Mouse (Mus musculus): Measurements from ENCODE around the gene Shkbp1. TPM values are rescaled to one million over a fixed set of nuclear protein-coding genes. Genes with fewer than 3 reads are reported as not detected.
A peak's percentile ranks its signal among the peaks of the same experiment; 100 is the strongest.

The Shkbp1 gene
- polyA plus RNA-seq, 1 experiment, result 18.4 TPM

GRCm38 (mm10) chr7:27354783-27355182, 1.0 kb downstream of the Shkbp1 start:
- Histone ChIP-seq H3K79me2 (ENCODE audit: control insufficient read depth, insufficient read depth) (no peaks in the 10 kb centered on the region), H3K4me2 (ENCODE audit: low read depth) (peak overlapping the region; percentile 88), H3ac (ENCODE audit: control insufficient read depth, insufficient read length) (no peak overlapping the region), H3K27me3 (ENCODE audit: control insufficient read depth, insufficient read depth, insufficient read length) (no peaks in the 10 kb centered on the region), H3K4me3 (peak overlapping the region; percentile 58), H3K36me3 (ENCODE audit: control insufficient read depth, insufficient read depth) (peaks cover 3% of the 10 kb centered on the region)
- TF ChIP-seq MAX (IDR thresholded peaks at IDR 0.05; ENCODE audit: low read depth) (no peak), USF1 (IDR thresholded peaks at IDR 0.05; ENCODE audit: low read depth) (no peak), E2F4 (IDR thresholded peaks at IDR 0.05; ENCODE audit: insufficient read depth) (no peak), REST (IDR thresholded peaks at IDR 0.05; ENCODE audit: insufficient read depth, insufficient read length) (no peak), POLR2A (IDR thresholded peaks at IDR 0.05; ENCODE audit: insufficient read length, low read depth) (no peak), TCF3 (IDR thresholded peaks at IDR 0.05; ENCODE audit: insufficient read length, low read depth) (no peak), CEBPB (IDR thresholded peaks at IDR 0.05; ENCODE audit: insufficient read depth, poor library complexity, severe bottlenecking) (no peak), POLR2AphosphoS2 (IDR thresholded peaks at IDR 0.05; ENCODE audit: insufficient read length, low read depth) (no peak), MYOG (IDR thresholded peaks at IDR 0.05; ENCODE audit: control insufficient read depth in 1 of 3, insufficient read depth in 1 of 3, insufficient read length in 2 of 3, low read depth in 2 of 3) (no peak), MYOD1 (IDR thresholded peaks at IDR 0.05; ENCODE audit: control insufficient read depth in 1 of 3, insufficient read length in 2 of 3, low read depth in 2 of 3) (no peak), SRF (IDR thresholded peaks at IDR 0.05; ENCODE audit: control insufficient read depth, insufficient read length, low read depth) (no peak), TCF12 (IDR thresholded peaks at IDR 0.05; ENCODE audit: insufficient read depth, poor library complexity, severe bottlenecking) (no peak)

GRCm38 (mm10) chr7:27354144-27354543, 1.7 kb downstream of the Shkbp1 start:
- no peaks in the 10 kb centered on the region for H3K79me2 ChIP-seq (ENCODE audit: control insufficient read depth, insufficient read depth)
- TF ChIP-seq MYOD1 (IDR thresholded peaks at IDR 0.05; ENCODE audit: control insufficient read depth in 1 of 3, insufficient read length in 2 of 3, low read depth in 2 of 3), result no peak
- TF ChIP-seq TCF12 (IDR thresholded peaks at IDR 0.05; ENCODE audit: insufficient read depth, poor library complexity, severe bottlenecking), result no peak
- no peak for TF ChIP-seq POLR2AphosphoS2 (IDR thresholded peaks at IDR 0.05; ENCODE audit: insufficient read length, low read depth)
- TF ChIP-seq MAX (IDR thresholded peaks at IDR 0.05; ENCODE audit: low read depth), result no peak
- no peak for TF ChIP-seq TCF3 (IDR thresholded peaks at IDR 0.05; ENCODE audit: insufficient read length, low read depth)
- no peak for TF ChIP-seq MYOG (IDR thresholded peaks at IDR 0.05; ENCODE audit: control insufficient read depth in 1 of 3, insufficient read depth in 1 of 3, insufficient read length in 2 of 3, low read depth in 2 of 3)
- TF ChIP-seq E2F4 (IDR thresholded peaks at IDR 0.05; ENCODE audit: insufficient read depth), result no peak
- no peak for TF ChIP-seq REST (IDR thresholded peaks at IDR 0.05; ENCODE audit: insufficient read depth, insufficient read length)
- H3K4me2 ChIP-seq (ENCODE audit: low read depth), result no peak overlapping the region
- H3ac ChIP-seq (ENCODE audit: control insufficient read depth, insufficient read length), result no peak overlapping the region
- H3K4me3 ChIP-seq, result no peak overlapping the region
- H3K27me3 ChIP-seq (ENCODE audit: control insufficient read depth, insufficient read depth, insufficient read length), result no peaks in the 10 kb centered on the region
- H3K36me3 ChIP-seq (ENCODE audit: control insufficient read depth, insufficient read depth), result peaks cover 3% of the 10 kb centered on the region

- Histone ChIP-seq H3K4me2 (ENCODE audit: low read depth) (no peak overlapping the region), H3ac (ENCODE audit: control insufficient read depth, insufficient read length) (no peak overlapping the region), H3K27me3 (ENCODE audit: control insufficient read depth, insufficient read depth, insufficient read length) (no peaks in the 10 kb centered on the region), H3K4me3 (no peak overlapping the region), H3K79me2 (ENCODE audit: control insufficient read depth, insufficient read depth) (no peaks in the 10 kb centered on the region), H3K36me3 (ENCODE audit: control insufficient read depth, insufficient read depth) (peaks cover 5% of the 10 kb centered on the region)
- TF ChIP-seq CEBPB (IDR thresholded peaks at IDR 0.05; ENCODE audit: insufficient read depth, poor library complexity, severe bottlenecking) (no peak), POLR2AphosphoS2 (IDR thresholded peaks at IDR 0.05; ENCODE audit: insufficient read length, low read depth) (no peak), MYOG (IDR thresholded peaks at IDR 0.05; ENCODE audit: control insufficient read depth in 1 of 3, insufficient read depth in 1 of 3, insufficient read length in 2 of 3, low read depth in 2 of 3) (no peak), E2F4 (IDR thresholded peaks at IDR 0.05; ENCODE audit: insufficient read depth) (no peak), SRF (IDR thresholded peaks at IDR 0.05; ENCODE audit: control insufficient read depth, insufficient read length, low read depth) (no peak), MAX (IDR thresholded peaks at IDR 0.05; ENCODE audit: low read depth) (no peak), REST (IDR thresholded peaks at IDR 0.05; ENCODE audit: insufficient read depth, insufficient read length) (no peak), TCF12 (IDR thresholded peaks at IDR 0.05; ENCODE audit: insufficient read depth, poor library complexity, severe bottlenecking) (no peak), MYOD1 (IDR thresholded peaks at IDR 0.05; ENCODE audit: control insufficient read depth in 1 of 3, insufficient read length in 2 of 3, low read depth in 2 of 3) (no peak), USF1 (IDR thresholded peaks at IDR 0.05; ENCODE audit: low read depth) (no peak), POLR2A (IDR thresholded peaks at IDR 0.05; ENCODE audit: insufficient read length, low read depth) (no peak)
Measured at GRCm38 (mm10) chr7:27345444-27345843, 10.4 kb downstream of the Shkbp1 start.

DNA sequence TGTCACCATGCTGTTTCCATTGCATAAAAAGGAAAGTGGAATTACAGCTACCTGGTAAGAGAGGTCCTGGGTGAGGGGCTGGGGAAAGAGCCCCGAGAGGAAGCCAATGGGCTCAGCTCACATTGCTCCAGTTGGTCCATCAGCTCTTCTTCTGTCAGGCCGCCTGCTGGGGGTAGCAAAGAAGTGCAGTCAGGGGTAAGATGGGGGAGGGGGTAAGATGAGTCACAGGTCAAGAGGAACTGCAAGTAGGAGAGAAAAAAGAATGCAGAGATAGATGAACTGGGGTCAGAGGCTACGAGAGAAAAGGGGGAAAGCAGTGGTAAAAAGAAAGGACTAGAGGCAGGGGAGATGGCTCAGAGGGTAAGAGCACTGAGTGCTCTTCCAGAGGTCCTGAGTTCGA, 13.2 kb downstream of the Shkbp1 start:
- Histone ChIP-seq H3ac (ENCODE audit: control insufficient read depth, insufficient read length) (no peak overlapping the region), H3K27me3 (ENCODE audit: control insufficient read depth, insufficient read depth, insufficient read length) (no peaks in the 10 kb centered on the region), H3K36me3 (ENCODE audit: control insufficient read depth, insufficient read depth) (peaks cover 5% of the 10 kb centered on the region), H3K4me3 (no peak overlapping the region), H3K79me2 (ENCODE audit: control insufficient read depth, insufficient read depth) (no peaks in the 10 kb centered on the region), H3K4me2 (ENCODE audit: low read depth) (no peak overlapping the region)
- TF ChIP-seq USF1 (IDR thresholded peaks at IDR 0.05; ENCODE audit: low read depth), result no peak
- TF ChIP-seq POLR2AphosphoS2 (IDR thresholded peaks at IDR 0.05; ENCODE audit: insufficient read length, low read depth), result no peak
- no peak for TF ChIP-seq E2F4 (IDR thresholded peaks at IDR 0.05; ENCODE audit: insufficient read depth)
- no peak for TF ChIP-seq TCF12 (IDR thresholded peaks at IDR 0.05; ENCODE audit: insufficient read depth, poor library complexity, severe bottlenecking)
- no peak for TF ChIP-seq MAX (IDR thresholded peaks at IDR 0.05; ENCODE audit: low read depth)
- TF ChIP-seq MYOD1 (IDR thresholded peaks at IDR 0.05; ENCODE audit: control insufficient read depth in 1 of 3, insufficient read length in 2 of 3, low read depth in 2 of 3), result no peak
- TF ChIP-seq REST (IDR thresholded peaks at IDR 0.05; ENCODE audit: insufficient read depth, insufficient read length), result no peak

DNA sequence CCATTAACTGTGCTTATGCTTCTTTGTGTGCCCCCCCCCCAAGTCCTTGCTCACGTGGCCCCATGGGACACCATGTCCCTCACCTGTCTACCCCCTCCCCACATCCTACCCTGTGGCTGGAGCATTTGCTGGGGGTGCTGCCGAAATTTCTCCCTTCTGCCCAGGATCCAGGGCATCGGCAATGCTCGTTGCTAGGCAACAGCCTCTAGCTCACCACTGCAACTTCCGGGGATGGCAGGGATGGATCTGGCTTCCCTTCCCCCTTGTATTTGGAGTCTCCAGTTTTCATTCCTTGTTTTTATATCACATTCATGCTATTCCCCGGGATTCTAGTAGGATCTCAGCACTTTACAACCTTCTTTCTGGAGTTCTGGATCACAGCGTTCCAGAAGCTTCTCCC, 16.3 kb downstream of the Shkbp1 start:
- TF ChIP-seq TCF3 (IDR thresholded peaks at IDR 0.05; ENCODE audit: insufficient read length, low read depth), result no peak
- no peak for TF ChIP-seq REST (IDR thresholded peaks at IDR 0.05; ENCODE audit: insufficient read depth, insufficient read length)
- no peak for TF ChIP-seq POLR2A (IDR thresholded peaks at IDR 0.05; ENCODE audit: insufficient read length, low read depth)
- no peak for TF ChIP-seq MYOG (IDR thresholded peaks at IDR 0.05; ENCODE audit: control insufficient read depth in 1 of 3, insufficient read depth in 1 of 3, insufficient read length in 2 of 3, low read depth in 2 of 3)
- TF ChIP-seq TCF12 (IDR thresholded peaks at IDR 0.05; ENCODE audit: insufficient read depth, poor library complexity, severe bottlenecking), result no peak
- TF ChIP-seq E2F4 (IDR thresholded peaks at IDR 0.05; ENCODE audit: insufficient read depth), result no peak
- no peak for TF ChIP-seq CEBPB (IDR thresholded peaks at IDR 0.05; ENCODE audit: insufficient read depth, poor library complexity, severe bottlenecking)
- Histone ChIP-seq H3ac (ENCODE audit: control insufficient read depth, insufficient read length) (no peak overlapping the region), H3K27me3 (ENCODE audit: control insufficient read depth, insufficient read depth, insufficient read length) (no peaks in the 10 kb centered on the region), H3K4me2 (ENCODE audit: low read depth) (no peak overlapping the region), H3K4me3 (no peak overlapping the region), H3K79me2 (ENCODE audit: control insufficient read depth, insufficient read depth) (no peaks in the 10 kb centered on the region), H3K36me3 (ENCODE audit: control insufficient read depth, insufficient read depth) (peaks cover 5% of the 10 kb centered on the region)
